Mouse (Mus musculus): Measurements from ENCODE around the gene Phyhd1. TPM values are rescaled to one million over a fixed set of nuclear protein-coding genes. Genes with fewer than 3 reads are reported as not detected.

Gene Phyhd1
- polyA plus RNA-seq, 1 experiment from 2014 or later: 5.7 TPM

- Histone ChIP-seq H3K9me3 (replicated peaks) (no peaks in the 10 kb centered on the region), H3K9ac (no peak overlapping the region), H3K36me3 (peaks cover 96% of the 10 kb centered on the region), H3K27me3 (replicated peaks) (no peaks in the 10 kb centered on the region), H3K27ac (ENCODE audit: poor library complexity, severe bottlenecking) (no peak overlapping the region), H3K4me2 (no peak overlapping the region), H3K4me1 (replicated peaks) (no peaks in the 10 kb centered on the region), H3K4me3 (no peak overlapping the region)
- 92% methylated on average over 5 of the region's 5 CpGs for WGBS
- ATAC-seq (ENCODE audit: insufficient number of reproducible peaks, low FRiP score): no peak
Measured at GRCm38 (mm10) chr2:30325296-30325695, 59.3 kb downstream of the Phyhd1 start.

- Histone ChIP-seq H3K4me2 (no peak overlapping the region), H3K36me3 (peaks cover 97% of the 10 kb centered on the region), H3K4me3 (no peak overlapping the region), H3K4me1 (replicated peaks) (no peaks in the 10 kb centered on the region), H3K27me3 (replicated peaks) (no peaks in the 10 kb centered on the region), H3K27ac (ENCODE audit: poor library complexity, severe bottlenecking) (no peak overlapping the region), H3K9me3 (replicated peaks) (no peaks in the 10 kb centered on the region), H3K9ac (no peak overlapping the region)
- ATAC-seq (ENCODE audit: insufficient number of reproducible peaks, low FRiP score): no peak
- WGBS: 86% methylated on average over 7 of the region's 7 CpGs
Measured at GRCm38 (mm10) chr2:30327276-30327675, 61.3 kb downstream of the Phyhd1 start.

- WGBS: 93% methylated on average over 3 of the region's 3 CpGs
Measured at GRCm38 (mm10) chr2:30328791-30329190, 62.8 kb downstream of the Phyhd1 start.

More at GRCm38 (mm10) chr2:30328791-30329190, 62.8 kb downstream of the Phyhd1 start:
- no peak overlapping the region for H3K4me3 ChIP-seq
- H3K27me3 ChIP-seq (replicated peaks): no peaks in the 10 kb centered on the region
- no peaks in the 10 kb centered on the region for H3K4me1 ChIP-seq (replicated peaks)
- H3K9me3 ChIP-seq (replicated peaks): no peaks in the 10 kb centered on the region
- no peak overlapping the region for H3K4me2 ChIP-seq
- no peak overlapping the region for H3K27ac ChIP-seq (ENCODE audit: poor library complexity, severe bottlenecking)
- no peak for ATAC-seq (ENCODE audit: insufficient number of reproducible peaks, low FRiP score)
- peaks cover 97% of the 10 kb centered on the region for H3K36me3 ChIP-seq
- H3K9ac ChIP-seq: no peak overlapping the region

Other genes starting within 250 kb of the Phyhd1 start
- 15.8 and 15.9 TPM in 2 replicates for gene Wdr34, start 217.3 kb upstream of the Phyhd1 start, polyA plus RNA-seq (2016; fragmentation: Nextera tagmentation; extraction: Ambion mirVana)
- 297 and 306 TPM in 2 replicates for gene Set, start 208.8 kb upstream of the Phyhd1 start, polyA plus RNA-seq (2016; fragmentation: Nextera tagmentation; extraction: Ambion mirVana)
- gene Pkn3, start 188.5 kb upstream of the Phyhd1 start, polyA plus RNA-seq (2016; fragmentation: Nextera tagmentation; extraction: Ambion mirVana): 19.6 and 21.5 TPM in 2 replicates
- 49.8 and 50.4 TPM in 2 replicates for gene Zdhhc12, start 172.6 kb upstream of the Phyhd1 start, polyA plus RNA-seq (2016; fragmentation: Nextera tagmentation; extraction: Ambion mirVana)
- 5.7 and 6.1 TPM in 2 replicates for gene Zer1, start 141.6 kb upstream of the Phyhd1 start, polyA plus RNA-seq (2016; fragmentation: Nextera tagmentation; extraction: Ambion mirVana)
- gene Tbc1d13, start 132.5 kb upstream of the Phyhd1 start, polyA plus RNA-seq (2016; fragmentation: Nextera tagmentation; extraction: Ambion mirVana): 5.4 and 5.8 TPM in 2 replicates
- gene Endog, start 94.7 kb upstream of the Phyhd1 start, polyA plus RNA-seq (2016; fragmentation: Nextera tagmentation; extraction: Ambion mirVana): 37.0 and 39.7 TPM in 2 replicates
- 34.8 and 35.5 TPM in 2 replicates for gene Spout1, start 87.7 kb upstream of the Phyhd1 start, polyA plus RNA-seq (2016; fragmentation: Nextera tagmentation; extraction: Ambion mirVana)
- 14.0 and 14.9 TPM in 2 replicates for gene Kyat1, start 60.4 kb upstream of the Phyhd1 start, polyA plus RNA-seq (2016; fragmentation: Nextera tagmentation; extraction: Ambion mirVana)
- 35.4 and 37.7 TPM in 2 replicates for gene Lrrc8a, start 28.5 kb upstream of the Phyhd1 start, polyA plus RNA-seq (2016; fragmentation: Nextera tagmentation; extraction: Ambion mirVana)
- 0.33 and 0.40 TPM in 2 replicates for gene Gm28035, start 25.6 kb upstream of the Phyhd1 start, polyA plus RNA-seq (2016; fragmentation: Nextera tagmentation; extraction: Ambion mirVana)
- gene Gm28038, start 14.8 kb downstream of the Phyhd1 start, polyA plus RNA-seq (2016; fragmentation: Nextera tagmentation; extraction: Ambion mirVana): not detected in 2 replicates
- gene Dolk, start 20.1 kb downstream of the Phyhd1 start, polyA plus RNA-seq (2016; fragmentation: Nextera tagmentation; extraction: Ambion mirVana): 26.6 and 27.1 TPM in 2 replicates
- 34.4 and 34.9 TPM in 2 replicates for gene Nup188, start 20.2 kb downstream of the Phyhd1 start, polyA plus RNA-seq (2016; fragmentation: Nextera tagmentation; extraction: Ambion mirVana)
- gene Sh3glb2, start 93.1 kb downstream of the Phyhd1 start, polyA plus RNA-seq (2016; fragmentation: Nextera tagmentation; extraction: Ambion mirVana): 117 and 130 TPM in 2 replicates
- 32.7 and 33.6 TPM in 2 replicates for gene Miga2, start 98.0 kb downstream of the Phyhd1 start, polyA plus RNA-seq (2016; fragmentation: Nextera tagmentation; extraction: Ambion mirVana)
- gene Dolpp1, start 126.1 kb downstream of the Phyhd1 start, polyA plus RNA-seq (2016; fragmentation: Nextera tagmentation; extraction: Ambion mirVana): 21.9 and 22.2 TPM in 2 replicates
- gene Crat, start 149.6 kb downstream of the Phyhd1 start, polyA plus RNA-seq (2016; fragmentation: Nextera tagmentation; extraction: Ambion mirVana): 67.9 and 74.2 TPM in 2 replicates
- 107 and 115 TPM in 2 replicates for gene Ptpa, start 149.8 kb downstream of the Phyhd1 start, polyA plus RNA-seq (2016; fragmentation: Nextera tagmentation; extraction: Ambion mirVana)
- gene Ier5l, start 208.0 kb downstream of the Phyhd1 start, polyA plus RNA-seq (2016; fragmentation: Nextera tagmentation; extraction: Ambion mirVana): 1.7 and 2.0 TPM in 2 replicates